Mouse (Mus musculus): Measurements from ENCODE around the gene Klk1b11. TPM values are rescaled to one million over a fixed set of nuclear protein-coding genes. Genes with fewer than 3 reads are reported as not detected.
"Not testable (repeated sequence)": the region's sequence is repeated elsewhere in the genome, so short reads cannot be mapped to it uniquely, and the experiment has no call there.

Klk1b11 gene
- polyA plus RNA-seq (2014; fragmentation: Nextera tagmentation; extraction: Ambion mirVana): not detected in 2 replicates

DNA sequence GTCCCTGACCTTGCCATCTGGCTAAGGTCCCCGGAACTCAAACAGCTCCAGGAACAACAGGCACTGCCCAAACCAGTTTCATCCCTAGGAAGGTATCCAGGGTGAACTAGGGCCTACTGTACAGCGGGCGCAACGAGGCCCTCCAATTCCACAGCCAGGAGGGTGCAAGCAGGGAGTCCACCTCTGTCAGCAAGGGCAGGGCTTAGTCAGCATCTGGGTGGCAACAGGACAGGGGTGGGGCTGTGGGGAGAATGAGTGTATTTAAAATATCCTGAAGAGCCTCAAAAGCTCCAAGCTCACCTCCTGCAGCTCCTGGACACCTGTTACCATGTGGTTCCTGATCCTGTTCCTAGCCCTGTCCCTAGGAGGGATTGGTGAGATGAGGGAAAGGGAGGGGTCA lies at the start of gene Klk1b11:
Gene Klk1b11 (plus strand): TSS at position 301 of the 400 bp plus-strand sequence.
- H3K36me3 ChIP-seq (ENCODE audit: control insufficient read depth, insufficient read depth, low read length); H3K4me1 ChIP-seq (ENCODE audit: control insufficient read depth, insufficient read depth, low read length); DNase-seq (ENCODE audit: low spot score, missing footprints); H3K4me2 ChIP-seq; H3K4me3 ChIP-seq (ENCODE audit: low read depth, low read length); ATAC-seq (ENCODE audit: low FRiP score); H3K9me3 ChIP-seq (ENCODE audit: control insufficient read depth, low read length); H3K9ac ChIP-seq (ENCODE audit: low read length); H3K27me3 ChIP-seq (ENCODE audit: control insufficient read depth, insufficient read depth, low read length); H3K27ac ChIP-seq (ENCODE audit: low read depth, low read length): not testable (repeated sequence)
- WGBS: 73% methylated on average over 4 of the region's 4 CpGs

DNA sequence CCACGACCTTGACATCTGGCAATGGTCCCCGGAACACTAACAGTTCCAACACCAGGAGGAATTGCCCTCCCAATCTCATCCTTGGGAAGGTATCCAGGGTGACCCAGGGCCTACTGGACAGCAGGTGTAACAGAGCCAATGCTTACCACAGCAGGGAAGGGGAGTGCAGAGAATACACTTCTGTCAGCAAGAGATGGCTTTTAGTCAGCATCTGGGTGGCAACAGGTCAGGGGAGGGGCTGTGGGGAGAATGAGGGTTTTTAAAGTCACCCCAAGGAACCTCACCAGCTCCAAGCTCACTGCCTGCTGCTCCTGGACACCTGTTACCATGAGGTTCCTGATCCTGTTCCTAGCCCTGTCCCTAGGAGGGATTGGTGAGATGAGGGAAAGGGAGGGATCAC lies 45.3 kb upstream of the Klk1b11 start, which contains the start of gene Klk1b8:
Gene Klk1b8 (plus strand): TSS at position 301 of the 400 bp plus-strand sequence.
- no peaks in the 10 kb centered on the region for H3K4me1 ChIP-seq (ENCODE audit: control insufficient read depth, insufficient read depth, low read length)
- 90% methylated on average over 2 of the region's 2 CpGs for WGBS

DNA sequence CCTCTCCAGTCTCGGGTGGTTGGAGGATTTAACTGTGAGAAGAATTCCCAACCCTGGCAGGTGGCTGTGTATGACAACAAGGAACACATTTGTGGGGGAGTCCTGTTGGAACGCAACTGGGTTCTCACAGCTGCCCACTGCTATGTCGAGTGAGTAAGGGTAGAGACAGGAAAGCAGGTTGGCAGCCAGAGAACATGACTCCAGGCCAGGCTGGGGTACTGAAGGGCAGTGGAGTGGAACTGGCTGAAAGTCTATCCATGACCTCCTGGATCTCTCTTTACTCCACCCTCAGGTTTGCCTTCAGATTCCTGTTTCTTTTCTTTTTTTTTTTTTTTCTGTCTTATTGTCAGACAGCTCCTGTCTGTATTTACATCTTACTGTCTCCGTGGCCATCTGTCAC lies 43.0 kb upstream of the Klk1b11 start:
- H3K4me1 ChIP-seq (ENCODE audit: control insufficient read depth, insufficient read depth, low read length): no peaks in the 10 kb centered on the region
- ATAC-seq (ENCODE audit: low FRiP score) (no peak), DNase-seq (ENCODE audit: low spot score, missing footprints) (no peak)
- no peak overlapping the region for H3K9ac ChIP-seq (ENCODE audit: low read length)
- H3K9me3 ChIP-seq (ENCODE audit: control insufficient read depth, low read length): no peaks in the 10 kb centered on the region
- H3K4me3 ChIP-seq (ENCODE audit: low read depth, low read length): no peak overlapping the region
- H3K36me3 ChIP-seq (ENCODE audit: control insufficient read depth, insufficient read depth, low read length): no peaks in the 10 kb centered on the region
- no peak overlapping the region for H3K4me2 ChIP-seq
- WGBS: 69% methylated on average over 4 of the region's 4 CpGs
- H3K27me3 ChIP-seq (ENCODE audit: control insufficient read depth, insufficient read depth, low read length): no peaks in the 10 kb centered on the region
- no peak overlapping the region for H3K27ac ChIP-seq (ENCODE audit: low read depth, low read length)

More for the DNA sequence above, 45.3 kb upstream of the Klk1b11 start, which contains the start of gene Klk1b8:
- ATAC-seq (ENCODE audit: low FRiP score) (no peak), DNase-seq (ENCODE audit: low spot score, missing footprints) (no peak)
- no peak within 1 kb of the TSS for H3K9ac ChIP-seq (ENCODE audit: low read length)
- no peaks in the 10 kb centered on the region for H3K36me3 ChIP-seq (ENCODE audit: control insufficient read depth, insufficient read depth, low read length)
- H3K27me3 ChIP-seq (ENCODE audit: control insufficient read depth, insufficient read depth, low read length): no peaks in the 10 kb centered on the region
- no peak within 1 kb of the TSS for H3K27ac ChIP-seq (ENCODE audit: low read depth, low read length)
- H3K9me3 ChIP-seq (ENCODE audit: control insufficient read depth, low read length): no peaks in the 10 kb centered on the region
- no peak within 1 kb of the TSS for H3K4me3 ChIP-seq (ENCODE audit: low read depth, low read length)
- H3K4me2 ChIP-seq: no peak within 1 kb of the TSS

DNA sequence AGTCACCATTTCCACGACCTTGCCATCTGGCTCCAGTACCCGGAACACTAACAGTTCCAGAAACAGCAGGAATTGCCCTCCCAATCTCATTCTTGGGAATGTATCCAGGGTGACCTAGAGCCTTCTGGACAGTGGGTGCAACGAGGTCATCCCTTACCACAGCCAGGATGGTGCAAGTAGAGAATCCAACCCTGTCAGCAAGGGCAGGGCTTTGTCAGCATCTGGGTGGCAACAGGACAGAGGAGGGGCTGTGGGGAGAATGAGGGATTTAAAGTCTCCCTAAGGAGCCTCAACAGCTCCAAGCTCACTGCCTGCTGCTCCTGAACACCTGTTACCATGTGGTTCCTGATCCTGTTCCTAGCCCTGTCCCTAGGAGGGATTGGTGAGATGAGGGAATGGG lies 29.2 kb upstream of the Klk1b11 start, which contains the start of gene Klk1b1:
Gene Klk1b1 (plus strand): TSS at position 301 of the 400 bp plus-strand sequence.
- Histone ChIP-seq H3K27ac (ENCODE audit: low read depth, low read length) (no peak within 1 kb of the TSS), H3K4me2 (no peak within 1 kb of the TSS), H3K36me3 (ENCODE audit: control insufficient read depth, insufficient read depth, low read length) (no peaks in the 10 kb centered on the region), H3K4me3 (ENCODE audit: low read depth, low read length) (no peak within 1 kb of the TSS), H3K27me3 (ENCODE audit: control insufficient read depth, insufficient read depth, low read length) (no peaks in the 10 kb centered on the region), H3K4me1 (ENCODE audit: control insufficient read depth, insufficient read depth, low read length) (no peaks in the 10 kb centered on the region), H3K9ac (ENCODE audit: low read length) (no peak within 1 kb of the TSS), H3K9me3 (ENCODE audit: control insufficient read depth, low read length) (no peaks in the 10 kb centered on the region)
- 73% methylated on average over 3 of the region's 3 CpGs for WGBS
- no peak for ATAC-seq (ENCODE audit: low FRiP score)
- no peak for DNase-seq (ENCODE audit: low spot score, missing footprints)

DNA sequence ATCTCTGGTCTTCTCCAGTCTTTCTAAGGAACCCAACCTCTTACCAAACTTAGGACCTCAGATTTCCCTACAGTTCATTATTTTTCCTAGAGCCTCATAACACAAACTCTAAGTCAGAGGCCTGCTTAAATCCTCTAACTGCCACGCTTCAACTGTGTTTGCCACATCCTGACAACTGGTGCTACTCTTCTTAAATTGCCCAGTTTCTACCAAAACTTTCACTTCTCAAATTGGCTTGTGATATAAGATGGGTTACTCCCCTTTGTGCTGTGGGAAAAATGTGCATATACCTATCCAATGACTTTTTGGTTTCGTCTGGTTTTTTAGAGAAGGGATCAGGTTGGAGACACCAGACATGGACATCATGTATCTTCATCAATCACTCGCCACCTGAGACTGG lies 28.6 kb upstream of the Klk1b11 start:
- Histone ChIP-seq H3K27ac (ENCODE audit: low read depth, low read length) (no peak overlapping the region), H3K27me3 (ENCODE audit: control insufficient read depth, insufficient read depth, low read length) (no peaks in the 10 kb centered on the region), H3K9ac (ENCODE audit: low read length) (no peak overlapping the region), H3K4me2 (no peak overlapping the region), H3K4me3 (ENCODE audit: low read depth, low read length) (no peak overlapping the region), H3K36me3 (ENCODE audit: control insufficient read depth, insufficient read depth, low read length) (no peaks in the 10 kb centered on the region), H3K9me3 (ENCODE audit: control insufficient read depth, low read length) (no peaks in the 10 kb centered on the region), H3K4me1 (ENCODE audit: control insufficient read depth, insufficient read depth, low read length) (no peaks in the 10 kb centered on the region)
- ATAC-seq (ENCODE audit: low FRiP score) (no peak), DNase-seq (ENCODE audit: low spot score, missing footprints) (no peak)
- WGBS: 80% methylated on average over 3 of the region's 3 CpGs

DNA sequence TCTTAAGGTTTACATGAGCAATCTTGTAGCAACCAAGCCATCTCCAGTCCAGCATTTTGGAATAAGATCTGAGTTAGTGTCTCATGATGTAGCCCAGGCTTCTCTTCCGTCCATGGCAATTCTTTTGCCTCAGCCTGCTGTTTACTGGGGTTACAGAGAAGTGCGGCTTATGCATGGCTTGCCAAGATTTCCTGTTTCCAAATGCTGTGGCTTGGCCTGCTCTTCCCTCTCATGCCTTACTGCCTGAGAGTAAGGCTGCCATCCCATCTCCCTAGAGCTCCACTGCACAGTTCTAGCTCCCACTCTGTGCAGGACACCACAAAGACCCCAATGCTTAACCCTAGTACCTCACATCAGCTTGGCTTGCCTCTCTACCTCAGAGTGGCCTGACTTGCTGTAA lies 28.1 kb upstream of the Klk1b11 start:
- 94% methylated on average over 2 of the region's 2 CpGs for WGBS
- Histone ChIP-seq H3K27ac (ENCODE audit: low read depth, low read length) (no peak overlapping the region), H3K36me3 (ENCODE audit: control insufficient read depth, insufficient read depth, low read length) (no peaks in the 10 kb centered on the region)

DNA sequence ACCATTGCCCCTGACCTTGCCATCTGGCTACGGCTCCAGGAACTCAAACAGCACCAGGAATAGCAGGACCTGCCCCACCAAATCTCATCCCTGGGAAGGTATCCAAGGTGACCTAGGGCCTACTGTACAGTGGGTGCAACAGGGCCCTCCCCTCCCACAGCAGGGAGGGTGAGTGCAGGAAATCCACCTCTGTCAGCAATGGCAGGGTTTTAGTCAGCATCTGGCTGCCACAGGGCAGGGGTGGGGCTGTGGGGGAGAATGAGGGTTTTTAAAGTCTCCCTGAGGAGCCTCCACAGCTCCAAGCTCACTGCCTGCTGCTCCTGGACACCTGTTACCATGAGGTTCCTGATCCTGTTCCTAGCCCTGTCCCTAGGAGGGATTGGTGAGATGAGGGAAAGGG lies 19.9 kb upstream of the Klk1b11 start, which contains the start of gene Klk1b9:
Gene Klk1b9 (plus strand): TSS at position 301 of the 400 bp plus-strand sequence.
- WGBS: 73% methylated on average over 1 of the region's 1 CpGs
- not testable (repeated sequence) for H3K4me2 ChIP-seq; H3K27me3 ChIP-seq (ENCODE audit: control insufficient read depth, insufficient read depth, low read length); DNase-seq (ENCODE audit: low spot score, missing footprints); H3K4me1 ChIP-seq (ENCODE audit: control insufficient read depth, insufficient read depth, low read length); H3K4me3 ChIP-seq (ENCODE audit: low read depth, low read length); H3K9ac ChIP-seq (ENCODE audit: low read length); H3K36me3 ChIP-seq (ENCODE audit: control insufficient read depth, insufficient read depth, low read length); H3K27ac ChIP-seq (ENCODE audit: low read depth, low read length); H3K9me3 ChIP-seq (ENCODE audit: control insufficient read depth, low read length); ATAC-seq (ENCODE audit: low FRiP score)

More for the DNA sequence above, 28.1 kb upstream of the Klk1b11 start:
- ATAC-seq (ENCODE audit: low FRiP score): no peak
- no peak overlapping the region for H3K4me2 ChIP-seq
- no peaks in the 10 kb centered on the region for H3K9me3 ChIP-seq (ENCODE audit: control insufficient read depth, low read length)
- no peak overlapping the region for H3K9ac ChIP-seq (ENCODE audit: low read length)
- H3K4me3 ChIP-seq (ENCODE audit: low read depth, low read length): no peak overlapping the region
- H3K27me3 ChIP-seq (ENCODE audit: control insufficient read depth, insufficient read depth, low read length): no peaks in the 10 kb centered on the region
- no peak for DNase-seq (ENCODE audit: low spot score, missing footprints)
- no peaks in the 10 kb centered on the region for H3K4me1 ChIP-seq (ENCODE audit: control insufficient read depth, insufficient read depth, low read length)

DNA sequence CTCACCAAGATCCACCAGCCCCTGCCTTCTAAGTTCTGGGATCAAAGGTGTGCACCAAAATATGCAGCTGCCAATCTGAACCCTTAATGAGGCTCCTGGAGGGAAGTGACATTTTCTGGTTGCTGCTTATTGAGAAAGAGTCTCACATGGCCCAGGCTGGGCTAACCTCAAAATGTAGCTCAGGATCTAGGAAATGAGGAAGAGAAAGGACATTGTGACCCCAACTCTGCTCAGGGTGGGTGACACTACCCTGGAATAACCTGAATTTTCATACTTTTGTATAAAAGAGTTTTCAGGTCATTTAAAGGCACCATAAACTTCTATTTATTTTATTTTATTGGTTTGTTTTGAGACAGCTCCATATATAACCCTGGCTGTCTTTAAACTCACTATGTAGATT lies 10.0 kb upstream of the Klk1b11 start:
- Histone ChIP-seq H3K9me3 (ENCODE audit: control insufficient read depth, low read length) (no peaks in the 10 kb centered on the region), H3K27me3 (ENCODE audit: control insufficient read depth, insufficient read depth, low read length) (no peaks in the 10 kb centered on the region), H3K4me1 (ENCODE audit: control insufficient read depth, insufficient read depth, low read length) (no peaks in the 10 kb centered on the region), H3K9ac (ENCODE audit: low read length) (no peak overlapping the region), H3K36me3 (ENCODE audit: control insufficient read depth, insufficient read depth, low read length) (no peaks in the 10 kb centered on the region), H3K4me3 (ENCODE audit: low read depth, low read length) (no peak overlapping the region), H3K4me2 (no peak overlapping the region), H3K27ac (ENCODE audit: low read depth, low read length) (no peak overlapping the region)
- DNase-seq (ENCODE audit: low spot score, missing footprints): no peak
- ATAC-seq (ENCODE audit: low FRiP score): no peak

DNA sequence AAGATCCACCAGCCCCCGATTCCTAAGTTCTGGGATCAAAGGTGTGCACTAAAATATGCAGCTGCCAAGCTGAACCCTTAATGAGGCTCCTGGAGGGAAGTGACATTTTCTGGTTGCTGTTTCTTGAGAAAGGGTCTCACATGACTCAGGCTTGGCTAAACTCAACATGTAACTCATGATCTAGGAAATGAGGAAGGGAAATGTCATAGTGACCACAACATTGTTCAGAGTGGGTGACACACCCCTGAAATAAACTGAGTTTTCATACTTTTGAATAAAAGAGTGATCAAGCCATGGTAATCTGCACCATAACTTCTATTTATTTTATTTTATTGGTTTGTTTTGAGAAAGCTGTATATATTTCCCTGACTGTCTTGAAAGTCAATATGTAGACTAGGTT lies 856 bp upstream of the Klk1b11 start:
- DNase-seq (ENCODE audit: low spot score, missing footprints); H3K4me2 ChIP-seq; H3K4me3 ChIP-seq (ENCODE audit: low read depth, low read length); H3K9me3 ChIP-seq (ENCODE audit: control insufficient read depth, low read length); H3K27me3 ChIP-seq (ENCODE audit: control insufficient read depth, insufficient read depth, low read length); H3K36me3 ChIP-seq (ENCODE audit: control insufficient read depth, insufficient read depth, low read length); H3K27ac ChIP-seq (ENCODE audit: low read depth, low read length); H3K4me1 ChIP-seq (ENCODE audit: control insufficient read depth, insufficient read depth, low read length); ATAC-seq (ENCODE audit: low FRiP score); H3K9ac ChIP-seq (ENCODE audit: low read length): not testable (repeated sequence)
- WGBS: 81% methylated on average over 1 of the region's 1 CpGs
